Mouse (Mus musculus) heart, adult 2 months (tissue): ENCODE measurements around the gene Cep41. TPM values are rescaled to one million over a fixed set of nuclear protein-coding genes. Genes with fewer than 3 reads are reported as not detected.

Experiments
- DNase-seq, 2 experiments: peaks; one replicate each; pipeline ENCODE4 v3.0.0; 2021
- H3K27ac ChIP-seq: fragments of 200-600 bp; 2 replicates; pipeline ENCODE4 v1.8.1; 2022
- H3K27me3 ChIP-seq: fragments of 200-500 bp; 2 replicates; pipeline ENCODE4 v1.6.1; 2012; ENCODE audit warnings: mild to moderate bottlenecking, low read length, inconsistent platforms, mixed read lengths; ENCODE audit not compliant: control insufficient read depth, insufficient read depth
- H3K36me3 ChIP-seq: fragments of 200-500 bp; 2 replicates; pipeline ENCODE4 v1.6.1; 2012; ENCODE audit warnings: low read length, inconsistent platforms; ENCODE audit not compliant: control insufficient read depth, insufficient read depth
- H3K4me1 ChIP-seq: fragments of 200-500 bp; 2 replicates; pipeline ENCODE4 v1.6.1; 2011; ENCODE audit warnings: low read length; ENCODE audit not compliant: control insufficient read depth, insufficient read depth
- H3K4me3 ChIP-seq: fragments of 200-600 bp; 2 replicates; pipeline ENCODE4 v1.8.1; 2022
- H3K79me2 ChIP-seq: fragments of 200-500 bp; replicated peaks from 2 replicates; pipeline ENCODE4 v1.6.1; 2012; ENCODE audit warnings: mild to moderate bottlenecking, inconsistent platforms, low read length, moderate library complexity, mixed read lengths; ENCODE audit not compliant: control insufficient read depth, insufficient read depth
- H3K9ac ChIP-seq: fragments of 200-500 bp; 2 replicates; pipeline ENCODE4 v1.6.1; 2012; ENCODE audit warnings: low read depth, mild to moderate bottlenecking, control low read depth, inconsistent platforms, low read length, mixed read lengths
- CTCF ChIP-seq: fragments of 200-600 bp; IDR thresholded peaks from 2 replicates; pipeline ENCODE4 v1.8.1; 2022; ENCODE audit warnings: antibody characterized with exemption, mild to moderate bottlenecking, moderate library complexity
- EP300 ChIP-seq: fragments of 200-500 bp; IDR thresholded peaks from 2 replicates; pipeline ENCODE4 v1.6.1; 2011; ENCODE audit warnings: low read depth, low read length, control low read depth; ENCODE audit not compliant: insufficient read depth
- POLR2A ChIP-seq: fragments of 200-500 bp; IDR thresholded peaks from 2 replicates; pipeline ENCODE4 v1.6.1; 2011; ENCODE audit warnings: mild to moderate bottlenecking, low read depth, low read length, control low read depth; ENCODE audit not compliant: insufficient read depth
- WGBS: fragments of 180-500 bp; shearing (Covaris S2); methylation state at CpG from one replicate; pipeline ENCODE4 v1.1.7; 2018; 5-methylcytosine and 5-hydroxymethylcytosine counted together
- intact Hi-C: fragments of 180-260 bp; cut with DNase I; formaldehyde crosslinking; loops from one replicate; pipeline ENCODE4 v1.15.1; 2025
- microRNA-seq, 2 experiments: library from miRNA; unstranded; fragments of <30 nt; microRNA quantifications; one replicate each; pipeline ENCODE4 v1.2.0; 2021
- polyA plus RNA-seq: library from polyadenylated mRNA; depleted of rRNA; stranded (reverse); fragments of >200 nt; gene quantifications from 2 replicates; pipeline ENCODE4 v1.2.3, GENCODE M21; 2012; rRNA removed
- total RNA-seq, 2 experiments: library from RNA; stranded (reverse); gene quantifications; 2 replicates each; pipeline ENCODE4 v1.2.3; 2021

Gene Cep41
- total and polyA plus RNA-seq, 3 experiments, result 1.3 to 1.9 (median 1.4) TPM

GRCm38 (mm10) chr6:30604342-30604867 lies 89.1 kb downstream of the Cep41 start:
- no peak overlapping the region for H3K9ac ChIP-seq
- H3K27ac ChIP-seq, result no peak overlapping the region
- WGBS, result 92% methylated on average over 7 of the region's 7 CpGs
- H3K36me3 ChIP-seq, result no peaks in the 10 kb centered on the region
- intact Hi-C loops, result no loop called here
- DNase-seq, result no peak
- H3K27me3 ChIP-seq, result no peaks in the 10 kb centered on the region
- TF ChIP-seq POLR2A (no peak), CTCF (no peak), EP300 (no peak)
- H3K4me3 ChIP-seq, result no peak overlapping the region
- H3K79me2 ChIP-seq, result no peaks in the 10 kb centered on the region
- H3K4me1 ChIP-seq, result no peaks in the 10 kb centered on the region

Small RNA genes within 50 kb of the gene (microRNA-seq; reads per million reads assigned to microRNA genes)
- 1,307 to 1,368 reads per million in 2 experiments for gene Mir335

Other genes with a start within 250 kb of the Cep41 start
- 1 to 10 TPM; 6.3 to 7.5 TPM for gene Tmem209, start 184.0 kb downstream of the Cep41 start, total RNA-seq
- 15.9 and 32.9 TPM in 2 replicates for gene Tmem209, start 184.0 kb downstream of the Cep41 start, polyA plus RNA-seq
- not detected for gene Ssmem1, start 183.9 kb downstream of the Cep41 start, total RNA-seq
- gene Ssmem1, start 183.9 kb downstream of the Cep41 start, polyA plus RNA-seq, result 0.16 TPM in 1 of 2 replicates, not detected in the other
- not detected for gene Cpa2, start 152.2 kb downstream of the Cep41 start, total RNA-seq
- 0.12 TPM in 1 of 2 replicates, not detected in the other for gene Cpa2, start 152.2 kb downstream of the Cep41 start, polyA plus RNA-seq
- gene Cpa4, start 125.4 kb downstream of the Cep41 start, total RNA-seq, result not detected
- not detected in 2 replicates for gene Cpa4, start 125.4 kb downstream of the Cep41 start, polyA plus RNA-seq
- gene Cpa5, start 82.7 kb downstream of the Cep41 start, total RNA-seq, result not detected
- not detected in 2 replicates for gene Cpa5, start 82.7 kb downstream of the Cep41 start, polyA plus RNA-seq
- under 1 TPM in 1 of 2 experiments, not detected in 1; 0.14 TPM for gene Cpa1, start 54.5 kb downstream of the Cep41 start, total RNA-seq
- gene Cpa1, start 54.5 kb downstream of the Cep41 start, polyA plus RNA-seq, result 0.21 and 0.44 TPM in 2 replicates
- gene Mest, start 29.8 kb upstream of the Cep41 start, total RNA-seq, result 1 to 10 TPM; 6.2 to 8.3 TPM
- 19.5 and 28.1 TPM in 2 replicates for gene Mest, start 29.8 kb upstream of the Cep41 start, polyA plus RNA-seq
- 10 to 100 TPM; 35.0 to 37.1 TPM for gene Copg2, start 203.0 kb upstream of the Cep41 start, total RNA-seq
- gene Copg2, start 203.0 kb upstream of the Cep41 start, polyA plus RNA-seq, result 11.8 and 25.0 TPM in 2 replicates
- not detected for gene Tsga13, start 221.8 kb upstream of the Cep41 start, total RNA-seq
- not detected in 2 replicates for gene Tsga13, start 221.8 kb upstream of the Cep41 start, polyA plus RNA-seq